Mouse (Mus musculus) embryonic facial prominence, embryonic 13.5 days (tissue): Measurements from ENCODE around the gene Sec61a2. TPM values are rescaled to one million over a fixed set of nuclear protein-coding genes. Genes with fewer than 3 reads are reported as not detected.

ENCODE experiments used
- ATAC-seq: fragments of 200-750 bp; cut with Nextera tagmentation; 2 replicates; pipeline ENCODE4 v1.8.0; 2017; ENCODE audit warnings: low read depth; ENCODE audit not compliant: insufficient number of reproducible peaks, insufficient read depth, low FRiP score, low TSS enrichment
- H3K27ac ChIP-seq: fragments of 300-500 bp; sonication (generic); 2 replicates; pipeline ENCODE4 v1.5.1; 2015; ENCODE audit warnings: moderate library complexity, mild to moderate bottlenecking, inconsistent platforms
- H3K27me3 ChIP-seq: fragments of 300-500 bp; sonication (generic); 2 replicates; pipeline ENCODE4 v1.6.1; 2015; ENCODE audit warnings: mild to moderate bottlenecking, inconsistent platforms
- H3K36me3 ChIP-seq: fragments of 300-500 bp; sonication (generic); 2 replicates; pipeline ENCODE4 v1.6.1; 2015; ENCODE audit warnings: mild to moderate bottlenecking, inconsistent platforms
- H3K4me1 ChIP-seq: fragments of 300-500 bp; sonication (generic); 2 replicates; pipeline ENCODE4 v1.6.1; 2015; ENCODE audit warnings: inconsistent platforms
- H3K4me2 ChIP-seq: fragments of 300-500 bp; sonication (generic); 2 replicates; pipeline ENCODE4 v1.6.1; 2015; ENCODE audit warnings: moderate library complexity, mild to moderate bottlenecking, inconsistent platforms
- H3K4me3 ChIP-seq: fragments of 300-500 bp; sonication (generic); 2 replicates; pipeline ENCODE4 v1.5.1; 2015; ENCODE audit warnings: mild to moderate bottlenecking, inconsistent platforms
- H3K9ac ChIP-seq: fragments of 300-500 bp; sonication (generic); 2 replicates; pipeline ENCODE4 v1.6.1; 2015; ENCODE audit warnings: mild to moderate bottlenecking, inconsistent platforms
- H3K9me3 ChIP-seq: fragments of 300-500 bp; sonication (generic); 2 replicates; pipeline ENCODE4 v1.6.1; 2016; ENCODE audit warnings: inconsistent platforms
- WGBS: fragments of 180-500 bp; shearing (Covaris S2); methylation state at CpG from one replicate; pipeline ENCODE4 v1.1.7; 2015; ENCODE audit warnings: mixed read lengths; 5-methylcytosine and 5-hydroxymethylcytosine counted together
- polyA plus RNA-seq: library from polyadenylated mRNA; unstranded; fragments of >200 nt; fragmentation: Nextera tagmentation; extraction: Ambion mirVana; gene quantifications from 2 replicates; pipeline ENCODE4 v1.2.1, GENCODE M21; 2015

Gene Sec61a2
- polyA plus RNA-seq: 119 TPM in 2 replicates

GRCm38 (mm10) chr2:5894843-5895570 is at the start of gene Sec61a2:
TSS of gene Sec61a2 (minus strand) at chr2:5895432.
- H3K9me3 ChIP-seq: no peaks in the 10 kb centered on the region
- H3K4me2 ChIP-seq: peak within 1 kb of the TSS; percentile 67
- peak within 1 kb of the TSS; percentile 91 for H3K9ac ChIP-seq
- peak within 1 kb of the TSS; percentile 80 for H3K27ac ChIP-seq
- peak within 1 kb of the TSS; percentile 74 for H3K4me3 ChIP-seq
- H3K27me3 ChIP-seq: no peaks in the 10 kb centered on the region
- peaks cover 11% of the 10 kb centered on the region; the same call in 1 of the 2 replicates for H3K4me1 ChIP-seq
- H3K36me3 ChIP-seq: peaks cover 37% of the 10 kb centered on the region
- ATAC-seq: peak; percentile 99
- under 1% methylated on average over 62 of the region's 62 CpGs for WGBS

DNA sequence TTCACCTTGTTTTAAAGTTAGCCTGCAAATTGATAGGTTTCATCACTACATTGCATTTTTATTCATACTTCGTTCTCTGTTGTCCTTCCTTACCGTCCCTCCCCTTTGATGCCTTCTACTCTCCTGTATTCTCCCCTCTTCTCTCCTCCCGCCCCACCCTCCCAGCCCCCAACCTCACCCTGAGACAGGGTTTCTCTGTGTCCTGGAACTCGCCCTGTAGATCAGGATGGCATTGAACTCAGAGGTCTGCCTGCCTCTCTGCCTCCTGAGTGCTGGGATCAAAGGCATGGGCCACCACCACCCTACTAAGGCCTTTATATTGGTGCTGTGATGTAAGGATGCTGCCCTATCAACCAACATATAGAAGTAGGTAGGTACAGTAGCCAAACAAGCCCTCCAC is 47.8 kb upstream of the Sec61a2 start:
- Histone ChIP-seq H3K9me3 (no peaks in the 10 kb centered on the region), H3K4me1 (no peaks in the 10 kb centered on the region), H3K36me3 (no peaks in the 10 kb centered on the region), H3K27me3 (no peaks in the 10 kb centered on the region), H3K4me3 (peak overlapping the region; percentile 64), H3K4me2 (peak overlapping the region; percentile 76), H3K9ac (peak overlapping the region; percentile 78), H3K27ac (peak overlapping the region; percentile 68; the same call in 1 of the 2 replicates)
- no peak for ATAC-seq
- 29% methylated on average over 4 of the region's 4 CpGs for WGBS

- H3K27me3 ChIP-seq: no peaks in the 10 kb centered on the region
- ATAC-seq: peak; percentile 88
- peak within 1 kb of the TSS; percentile 76 for H3K4me2 ChIP-seq
- under 1% methylated on average over 36 of the region's 36 CpGs for WGBS
- H3K4me1 ChIP-seq: no peaks in the 10 kb centered on the region
- no peaks in the 10 kb centered on the region; the same call in 1 of the 2 replicates for H3K36me3 ChIP-seq
- peak within 1 kb of the TSS; percentile 64 for H3K4me3 ChIP-seq
- peak within 1 kb of the TSS; percentile 68 for H3K27ac ChIP-seq
- peak within 1 kb of the TSS; percentile 78 for H3K9ac ChIP-seq
- no peaks in the 10 kb centered on the region for H3K9me3 ChIP-seq
These were observed 47.3 kb upstream of the Sec61a2 start, which contains the start of gene Dhtkd1 for GRCm38 (mm10) chr2:5942416-5943032. TSS of gene Dhtkd1 (minus strand) at chr2:5942792.

- Histone ChIP-seq H3K9ac (peak overlapping the region; percentile 78), H3K36me3 (no peaks in the 10 kb centered on the region; the same call in 1 of the 2 replicates), H3K27me3 (no peaks in the 10 kb centered on the region), H3K9me3 (no peaks in the 10 kb centered on the region), H3K27ac (peak overlapping the region; percentile 68), H3K4me1 (no peaks in the 10 kb centered on the region), H3K4me3 (peak overlapping the region; percentile 64), H3K4me2 (peak overlapping the region; percentile 76)
- 55% methylated on average over 11 of the region's 11 CpGs for WGBS
- ATAC-seq: no peak
These were observed 46.7 kb upstream of the Sec61a2 start for GRCm38 (mm10) chr2:5941861-5942415.

DNA sequence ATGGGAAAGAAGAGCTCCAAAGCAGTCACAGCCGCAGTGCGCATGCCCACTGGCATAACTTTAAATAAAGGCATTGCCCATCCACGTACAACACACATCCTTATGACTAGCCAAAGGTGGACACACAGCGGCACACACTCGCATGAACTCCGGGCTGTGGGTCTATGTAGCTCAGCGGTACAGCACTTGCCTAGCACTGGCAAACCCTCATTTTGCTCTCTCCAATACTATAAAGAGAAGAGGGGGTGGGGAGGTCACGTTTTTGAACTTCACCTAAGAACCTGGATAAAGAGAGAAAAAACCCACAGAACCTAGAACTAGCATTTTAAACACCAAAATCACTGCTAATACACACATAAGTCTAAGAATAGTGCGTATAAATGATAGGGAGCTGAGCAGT is 45.7 kb upstream of the Sec61a2 start:
- Histone ChIP-seq H3K4me3 (no peak overlapping the region), H3K27ac (no peak overlapping the region), H3K9ac (no peak overlapping the region), H3K27me3 (no peaks in the 10 kb centered on the region), H3K4me2 (no peak overlapping the region), H3K4me1 (no peaks in the 10 kb centered on the region), H3K36me3 (no peaks in the 10 kb centered on the region; the same call in 1 of the 2 replicates), H3K9me3 (no peaks in the 10 kb centered on the region)
- WGBS: 95% methylated on average over 9 of the region's 9 CpGs
- no peak for ATAC-seq

GRCm38 (mm10) chr2:5939911-5940310 is 44.7 kb upstream of the Sec61a2 start:
- WGBS: 88% methylated on average over 14 of the region's 14 CpGs
- no peak overlapping the region for H3K4me2 ChIP-seq

DNA sequence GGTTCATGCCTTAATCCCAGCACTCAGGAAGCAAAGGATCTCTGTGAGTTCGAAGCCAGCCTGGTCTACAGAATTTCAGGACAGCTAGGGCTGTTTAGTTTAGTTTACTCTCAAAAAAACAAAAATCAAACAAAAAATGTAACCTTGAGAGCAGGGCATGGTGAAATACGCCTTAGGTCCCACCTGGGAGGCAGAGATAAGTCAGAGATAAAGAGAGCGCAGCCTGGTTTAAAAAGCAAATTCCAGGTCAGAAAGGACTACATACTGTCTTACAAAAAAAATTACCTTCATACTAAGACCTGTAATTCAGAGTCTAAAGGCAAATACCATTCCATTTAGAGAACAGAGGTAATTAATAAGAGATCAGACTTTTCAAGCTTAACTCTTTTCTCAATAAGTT is 44.1 kb upstream of the Sec61a2 start:
- Histone ChIP-seq H3K27me3 (no peaks in the 10 kb centered on the region), H3K4me2 (no peak overlapping the region), H3K9ac (no peak overlapping the region), H3K4me3 (no peak overlapping the region), H3K36me3 (no peaks in the 10 kb centered on the region; the same call in 1 of the 2 replicates), H3K4me1 (no peaks in the 10 kb centered on the region), H3K27ac (no peak overlapping the region), H3K9me3 (no peaks in the 10 kb centered on the region)
- 91% methylated on average over 3 of the region's 3 CpGs for WGBS
- no peak for ATAC-seq

More at GRCm38 (mm10) chr2:5939911-5940310, 44.7 kb upstream of the Sec61a2 start:
- Histone ChIP-seq H3K9ac (no peak overlapping the region), H3K4me3 (no peak overlapping the region), H3K4me1 (no peaks in the 10 kb centered on the region), H3K27me3 (no peaks in the 10 kb centered on the region), H3K27ac (no peak overlapping the region), H3K9me3 (no peaks in the 10 kb centered on the region), H3K36me3 (no peaks in the 10 kb centered on the region; the same call in 1 of the 2 replicates)
- ATAC-seq: no peak

- Histone ChIP-seq H3K9ac (no peak overlapping the region), H3K4me2 (no peak overlapping the region), H3K36me3 (peaks cover 6% of the 10 kb centered on the region), H3K4me3 (no peak overlapping the region), H3K9me3 (no peaks in the 10 kb centered on the region), H3K4me1 (no peaks in the 10 kb centered on the region), H3K27ac (no peak overlapping the region), H3K27me3 (no peaks in the 10 kb centered on the region)
- ATAC-seq: no peak
- WGBS: 89% methylated on average over 4 of the region's 4 CpGs
These were observed 41.3 kb upstream of the Sec61a2 start for GRCm38 (mm10) chr2:5936550-5936949.

DNA sequence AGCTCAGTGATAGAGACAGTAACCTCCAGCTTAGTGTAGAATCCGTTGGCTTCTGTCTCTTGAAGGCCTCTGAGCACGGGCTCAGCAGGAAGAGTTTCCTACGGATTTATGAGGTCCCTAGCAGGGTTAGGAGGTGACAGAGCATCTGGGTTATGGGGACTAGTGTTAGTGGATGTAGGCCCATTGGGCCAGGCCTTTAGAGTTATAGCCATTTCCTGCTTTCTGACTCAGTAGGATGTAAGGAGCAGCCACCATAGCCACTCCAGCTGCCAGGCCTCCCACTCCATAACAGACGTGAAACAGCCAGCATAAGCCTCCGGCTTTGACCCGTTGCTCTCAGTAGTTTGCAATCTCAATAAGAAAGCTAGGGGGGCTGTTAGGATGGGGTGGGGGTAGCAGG is 40.8 kb upstream of the Sec61a2 start:
- H3K4me3 ChIP-seq: no peak overlapping the region
- no peaks in the 10 kb centered on the region for H3K9me3 ChIP-seq
- H3K27ac ChIP-seq: no peak overlapping the region
- H3K4me1 ChIP-seq: no peaks in the 10 kb centered on the region
- no peak overlapping the region for H3K4me2 ChIP-seq
- no peaks in the 10 kb centered on the region for H3K27me3 ChIP-seq
- WGBS: 79% methylated on average over 6 of the region's 6 CpGs
- H3K9ac ChIP-seq: no peak overlapping the region
- no peak for ATAC-seq
- H3K36me3 ChIP-seq: peaks cover 9% of the 10 kb centered on the region

DNA sequence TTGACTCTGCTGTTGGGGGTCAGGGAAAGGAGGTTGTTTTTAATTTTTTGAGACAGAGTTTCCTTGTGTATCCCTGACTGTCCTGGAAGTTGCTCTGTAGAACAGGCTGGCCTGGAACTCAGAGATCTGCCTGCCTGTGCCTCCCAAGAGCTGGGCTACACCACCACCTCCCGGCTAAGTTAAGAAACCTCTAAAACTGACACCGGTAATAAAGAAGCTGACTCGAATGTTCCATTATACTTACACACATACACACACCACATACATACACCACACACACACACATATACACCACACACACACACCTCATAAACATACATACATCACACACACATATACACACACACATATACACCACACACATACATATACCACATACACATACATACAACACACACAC is 39.7 kb upstream of the Sec61a2 start:
- Histone ChIP-seq H3K27me3 (no peaks in the 10 kb centered on the region), H3K9me3 (no peaks in the 10 kb centered on the region), H3K36me3 (peaks cover 19% of the 10 kb centered on the region), H3K4me3 (no peak overlapping the region), H3K4me2 (no peak overlapping the region), H3K9ac (no peak overlapping the region), H3K27ac (no peak overlapping the region), H3K4me1 (no peaks in the 10 kb centered on the region)
- ATAC-seq: no peak
- 93% methylated on average over 3 of the region's 3 CpGs for WGBS

DNA sequence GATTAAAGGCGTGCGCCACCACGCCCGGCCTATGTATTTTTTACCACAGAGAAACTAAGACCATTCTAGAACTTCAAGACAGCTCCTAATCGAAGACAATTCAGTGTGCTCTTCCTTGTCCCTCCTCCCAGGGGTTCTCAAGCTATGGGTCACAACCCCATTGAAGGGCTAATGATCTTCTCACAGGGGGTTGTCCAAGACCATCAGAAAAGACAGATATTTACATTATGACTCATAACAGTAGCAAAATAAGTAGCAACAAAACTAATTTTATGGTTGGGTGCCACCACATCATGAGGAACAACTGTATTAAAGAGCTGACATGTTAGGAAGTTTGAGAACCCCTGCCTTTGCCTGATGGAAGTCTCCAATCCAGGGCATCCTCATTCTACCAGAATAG is 36.7 kb upstream of the Sec61a2 start:
- WGBS: 86% methylated on average over 5 of the region's 5 CpGs
- Histone ChIP-seq H3K27me3 (no peaks in the 10 kb centered on the region), H3K4me3 (no peak overlapping the region), H3K9me3 (no peaks in the 10 kb centered on the region), H3K9ac (no peak overlapping the region), H3K27ac (no peak overlapping the region), H3K4me2 (no peak overlapping the region), H3K36me3 (peaks cover 40% of the 10 kb centered on the region), H3K4me1 (no peaks in the 10 kb centered on the region)
- ATAC-seq: no peak
